Mouse (Mus musculus) kidney, embryonic 14.5 days (tissue): Measurements from ENCODE around the gene Scg3. TPM values are rescaled to one million over a fixed set of nuclear protein-coding genes. Genes with fewer than 3 reads are reported as not detected.
A peak's percentile ranks its signal among the peaks of the same experiment; 100 is the strongest.

Experiments used
- ATAC-seq: fragments of 200-750 bp; cut with Nextera tagmentation; 2 replicates; pipeline ENCODE4 v1.8.0; 2017; ENCODE audit warnings: moderate number of reproducible peaks, mild to moderate bottlenecking, moderate TSS enrichment, moderate library complexity; ENCODE audit not compliant: low FRiP score, low TSS enrichment
- H3K27ac ChIP-seq: fragments of 300-500 bp; sonication (generic); 2 replicates; pipeline ENCODE4 v1.5.1; 2014; ENCODE audit warnings: low read depth, mild to moderate bottlenecking, low read length, moderate library complexity, mixed read lengths
- H3K27me3 ChIP-seq: fragments of 300-500 bp; sonication (generic); 2 replicates; pipeline ENCODE4 v1.6.1; 2014; ENCODE audit warnings: mild to moderate bottlenecking, low read length; ENCODE audit not compliant: control insufficient read depth, insufficient read depth
- H3K36me3 ChIP-seq: fragments of 300-500 bp; sonication (generic); 2 replicates; pipeline ENCODE4 v1.6.1; 2014; ENCODE audit warnings: low read length, mixed read lengths; ENCODE audit not compliant: control insufficient read depth, insufficient read depth
- H3K4me1 ChIP-seq: fragments of 300-500 bp; sonication (generic); 2 replicates; pipeline ENCODE4 v1.6.1; 2014; ENCODE audit warnings: low read length, mixed read lengths; ENCODE audit not compliant: control insufficient read depth, insufficient read depth
- H3K4me2 ChIP-seq: fragments of 300-500 bp; sonication (generic); replicated peaks from 2 replicates; pipeline ENCODE4 v1.6.1; 2014; ENCODE audit warnings: low read depth, mild to moderate bottlenecking, low read length
- H3K4me3 ChIP-seq: fragments of 300-500 bp; sonication (generic); 2 replicates; pipeline ENCODE4 v1.5.1; 2014; ENCODE audit warnings: mild to moderate bottlenecking, low read length
- H3K9ac ChIP-seq: fragments of 300-500 bp; sonication (generic); 2 replicates; pipeline ENCODE4 v1.6.1; 2014; ENCODE audit warnings: low read depth, mild to moderate bottlenecking, low read length, moderate library complexity
- H3K9me3 ChIP-seq: fragments of 300-500 bp; sonication (generic); 2 replicates; pipeline ENCODE4 v1.6.1; 2016; ENCODE audit warnings: low read length; ENCODE audit not compliant: control insufficient read depth
- WGBS: fragments of 180-500 bp; shearing (Covaris S2); extraction: QIAGEN DNeasy Blood & Tissue Kit; methylation state at CpG from one replicate; pipeline ENCODE4 v1.1.7; 2014; 5-methylcytosine and 5-hydroxymethylcytosine counted together
- polyA plus RNA-seq: library from polyadenylated mRNA; unstranded; fragments of >200 nt; fragmentation: Nextera tagmentation; extraction: Ambion mirVana; gene quantifications from 2 replicates; pipeline ENCODE4 v1.2.1, GENCODE M21; 2014

Gene Scg3
- polyA plus RNA-seq, 1 experiment from 2014 or later, result 0.35 TPM

GRCm38 (mm10) chr9:75616560-75616959 lies 67.3 kb downstream of the Scg3 start:
- H3K27ac ChIP-seq, result no peak overlapping the region
- WGBS, result 67% methylated on average over 3 of the region's 3 CpGs
- H3K27me3 ChIP-seq, result no peaks in the 10 kb centered on the region
- H3K4me2 ChIP-seq, result no peak overlapping the region
- H3K9ac ChIP-seq, result no peak overlapping the region
- H3K4me3 ChIP-seq, result no peak overlapping the region
- no peaks in the 10 kb centered on the region for H3K36me3 ChIP-seq
- no peaks in the 10 kb centered on the region for H3K4me1 ChIP-seq
- no peaks in the 10 kb centered on the region for H3K9me3 ChIP-seq
- ATAC-seq, result no peak

GRCm38 (mm10) chr9:75610571-75611493 lies 73.0 kb downstream of the Scg3 start, which contains the start of gene Tmod2:
Gene Tmod2, minus strand, starts transcription at chr9:75611325.
- Histone ChIP-seq H3K27me3 (no peaks in the 10 kb centered on the region), H3K9ac (peak within 1 kb of the TSS; percentile 69), H3K4me2 (peak within 1 kb of the TSS; percentile 97), H3K9me3 (no peaks in the 10 kb centered on the region), H3K27ac (0 out of 2 replicates have a peak within 1 kb of the TSS, but pooled peaks have one; percentile 1), H3K36me3 (no peaks in the 10 kb centered on the region), H3K4me3 (peak within 1 kb of the TSS; percentile 77), H3K4me1 (no peaks in the 10 kb centered on the region)
- WGBS, result under 1% methylated on average over 74 of the region's 74 CpGs
- peak; percentile 94 for ATAC-seq

GRCm38 (mm10) chr9:75609965-75610364 lies 73.9 kb downstream of the Scg3 start:
- peak overlapping the region; percentile 69; the same call in 1 of the 2 replicates for H3K9ac ChIP-seq
- WGBS, result 21% methylated on average over 16 of the region's 16 CpGs
- no peaks in the 10 kb centered on the region for H3K36me3 ChIP-seq
- H3K4me1 ChIP-seq, result no peaks in the 10 kb centered on the region
- peak overlapping the region; percentile 97 for H3K4me2 ChIP-seq
- no peak for ATAC-seq
- H3K27ac ChIP-seq, result no peak overlapping the region
- H3K27me3 ChIP-seq, result no peaks in the 10 kb centered on the region
- no peaks in the 10 kb centered on the region for H3K9me3 ChIP-seq
- peak overlapping the region; percentile 77 for H3K4me3 ChIP-seq

GRCm38 (mm10) chr9:75609505-75609904 lies 74.4 kb downstream of the Scg3 start:
- Histone ChIP-seq H3K36me3 (no peaks in the 10 kb centered on the region), H3K4me1 (no peaks in the 10 kb centered on the region), H3K9ac (no peak overlapping the region), H3K9me3 (no peaks in the 10 kb centered on the region), H3K4me3 (no peak overlapping the region; the same call in 1 of the 2 replicates), H3K4me2 (no peak overlapping the region), H3K27me3 (no peaks in the 10 kb centered on the region), H3K27ac (no peak overlapping the region)
- no peak for ATAC-seq
- WGBS, result 55% methylated on average over 1 of the region's 1 CpGs

- Histone ChIP-seq H3K9ac (no peak overlapping the region), H3K9me3 (no peaks in the 10 kb centered on the region), H3K4me3 (no peak overlapping the region), H3K36me3 (no peaks in the 10 kb centered on the region), H3K4me1 (no peaks in the 10 kb centered on the region), H3K4me2 (no peak overlapping the region), H3K27ac (no peak overlapping the region), H3K27me3 (no peaks in the 10 kb centered on the region)
- WGBS, result 90% methylated on average over 4 of the region's 4 CpGs
- ATAC-seq, result no peak
These were observed 76.4 kb downstream of the Scg3 start for GRCm38 (mm10) chr9:75607496-75607895.

GRCm38 (mm10) chr9:75601510-75601909 lies 82.3 kb downstream of the Scg3 start:
- no peak overlapping the region for H3K4me3 ChIP-seq

GRCm38 (mm10) chr9:75600166-75600934 lies 83.5 kb downstream of the Scg3 start:
- Histone ChIP-seq H3K4me1 (0 out of 2 replicates have a peak, but pooled peaks cover 7% of the 10 kb centered on the region), H3K4me3 (no peak overlapping the region), H3K4me2 (no peak overlapping the region), H3K9ac (no peak overlapping the region), H3K27me3 (no peaks in the 10 kb centered on the region), H3K27ac (no peak overlapping the region), H3K36me3 (no peaks in the 10 kb centered on the region), H3K9me3 (no peaks in the 10 kb centered on the region)
- WGBS, result 63% methylated on average over 7 of the region's 7 CpGs
- no peak for ATAC-seq

More at GRCm38 (mm10) chr9:75601510-75601909, 82.3 kb downstream of the Scg3 start:
- H3K4me2 ChIP-seq, result peak overlapping the region; percentile 27
- no peaks in the 10 kb centered on the region for H3K36me3 ChIP-seq
- 14% methylated on average over 12 of the region's 12 CpGs for WGBS
- H3K9ac ChIP-seq, result no peak overlapping the region
- H3K4me1 ChIP-seq, result 0 out of 2 replicates have a peak, but pooled peaks cover 7% of the 10 kb centered on the region
- H3K27me3 ChIP-seq, result no peaks in the 10 kb centered on the region
- H3K9me3 ChIP-seq, result no peaks in the 10 kb centered on the region
- peak; percentile 57; the same call in 1 of the 2 replicates for ATAC-seq
- H3K27ac ChIP-seq, result 0 out of 2 replicates have a peak overlapping the region, but pooled peaks have one; percentile 30

- Histone ChIP-seq H3K4me2 (no peak overlapping the region), H3K9me3 (no peaks in the 10 kb centered on the region), H3K27ac (no peak overlapping the region), H3K4me1 (0 out of 2 replicates have a peak, but pooled peaks cover 7% of the 10 kb centered on the region), H3K27me3 (no peaks in the 10 kb centered on the region), H3K4me3 (no peak overlapping the region), H3K36me3 (no peaks in the 10 kb centered on the region), H3K9ac (no peak overlapping the region)
- WGBS, result 64% methylated on average over 5 of the region's 5 CpGs
- peak; percentile 33; the same call in 1 of the 2 replicates for ATAC-seq
These were observed 84.5 kb downstream of the Scg3 start for GRCm38 (mm10) chr9:75599191-75599841.
